Mouse (Mus musculus) spleen, adult 2 months (tissue): ENCODE data around the gene Gm11639.

Source experiments
- CTCF ChIP-seq: fragments of 200-500 bp; IDR thresholded peaks from 2 replicates; pipeline ENCODE4 v1.5.1; 2011; ENCODE audit warnings: mild to moderate bottlenecking, inconsistent platforms; ENCODE audit not compliant: insufficient read depth, insufficient read length, insufficient replicate concordance; ENCODE audit errors: extremely low read depth
- POLR2A ChIP-seq: fragments of 200-500 bp; IDR thresholded peaks from 2 replicates; pipeline ENCODE4 v1.6.1; 2011; ENCODE audit warnings: low read depth, low read length, inconsistent platforms

- TF ChIP-seq CTCF (no peak), POLR2A (no peak)
These were observed 463.8 kb downstream of the Gm11639 start for GRCm38 (mm10) chr11:105149353-105149752.
